Mouse (Mus musculus) myocyte (in vitro differentiated cells): Measurements from ENCODE around the gene Arpc1b.

ENCODE experiments used
- CEBPB ChIP-seq: IDR thresholded peaks from 2 replicates; pipeline ENCODE4 v1.6.1; 2011; ENCODE audit warnings: mild to moderate bottlenecking, moderate library complexity; ENCODE audit not compliant: poor library complexity, insufficient read depth, severe bottlenecking
- E2F4 ChIP-seq: IDR thresholded peaks from one replicate; pipeline ENCODE4 v1.6.1; 2011; ENCODE audit warnings: mild to moderate bottlenecking, control low read depth, moderate library complexity; ENCODE audit not compliant: insufficient read depth
- MAX ChIP-seq: IDR thresholded peaks from one replicate; pipeline ENCODE4 v1.6.1; 2011; ENCODE audit warnings: low read depth, mild to moderate bottlenecking, control low read depth
- MYOD1 ChIP-seq, 3 experiments: IDR thresholded peaks; one replicate each; pipeline ENCODE4 v1.6.1; 2011; ENCODE audit warnings: control low read depth in 2 of 3, low read depth in 2 of 3, mild to moderate bottlenecking in 2 of 3, moderate library complexity in 1 of 3; ENCODE audit not compliant: insufficient read length in 2 of 3, control insufficient read depth in 1 of 3
- MYOG ChIP-seq, 3 experiments: IDR thresholded peaks; one replicate each; pipeline ENCODE4 v1.6.1; 2011; ENCODE audit warnings: control low read depth in 2 of 3, low read depth in 2 of 3, mild to moderate bottlenecking in 2 of 3; ENCODE audit not compliant: insufficient read length in 2 of 3, control insufficient read depth in 1 of 3, insufficient read depth in 1 of 3
- POLR2A ChIP-seq: IDR thresholded peaks from one replicate; pipeline ENCODE4 v1.6.1; 2011; ENCODE audit warnings: low read depth, mild to moderate bottlenecking, control low read depth, moderate library complexity; ENCODE audit not compliant: insufficient read length
- POLR2AphosphoS2 ChIP-seq: IDR thresholded peaks from one replicate; pipeline ENCODE4 v1.6.1; 2011; ENCODE audit warnings: low read depth, control low read depth; ENCODE audit not compliant: insufficient read length
- REST ChIP-seq: IDR thresholded peaks from one replicate; pipeline ENCODE4 v1.6.1; 2011; ENCODE audit warnings: mild to moderate bottlenecking, control low read depth, moderate library complexity; ENCODE audit not compliant: insufficient read depth, insufficient read length
- SRF ChIP-seq: IDR thresholded peaks from one replicate; pipeline ENCODE4 v1.6.1; 2011; ENCODE audit warnings: low read depth; ENCODE audit not compliant: control insufficient read depth, insufficient read length
- TCF12 ChIP-seq: IDR thresholded peaks from one replicate; pipeline ENCODE4 v1.6.1; 2011; ENCODE audit warnings: mild to moderate bottlenecking, control low read depth; ENCODE audit not compliant: poor library complexity, insufficient read depth, severe bottlenecking
- TCF3 ChIP-seq: IDR thresholded peaks from one replicate; pipeline ENCODE4 v1.6.1; 2011; ENCODE audit warnings: low read depth, control low read depth; ENCODE audit not compliant: insufficient read length
- USF1 ChIP-seq: IDR thresholded peaks from one replicate; pipeline ENCODE4 v1.6.1; 2011; ENCODE audit warnings: low read depth, mild to moderate bottlenecking, control low read depth, moderate library complexity

- TF ChIP-seq POLR2A (no peak), MAX (no peak), POLR2AphosphoS2 (no peak), MYOD1 (IDR thresholded peaks at IDR 0.05; ENCODE audit: control insufficient read depth in 1 of 3, insufficient read length in 2 of 3, low read depth in 2 of 3) (no peak), USF1 (no peak), E2F4 (no peak), TCF12 (no peak), CEBPB (no peak), REST (no peak), MYOG (IDR thresholded peaks at IDR 0.05; ENCODE audit: control insufficient read depth in 1 of 3, insufficient read depth in 1 of 3, insufficient read length in 2 of 3, low read depth in 2 of 3) (no peak), SRF (no peak), TCF3 (no peak)
Measured at GRCm38 (mm10) chr5:145164710-145165109, 50.7 kb downstream of the Arpc1b start.
